Mouse (Mus musculus) brain, adult 2 months (tissue): ENCODE measurements at regions not wholly inside any gene's neighbourhood (a gene's known extent, or its start where the extent isn't known, plus 50 kb on each side); places are given as distances from the start of the nearest gene placed in this dataset.

Experiments
- DNase-seq: peaks from one replicate; pipeline ENCODE4 v3.0.0; 2011; ENCODE audit warnings: low read depth, low spot score

- peak; percentile 47 for DNase-seq
Observed at GRCm38 (mm10) chrX:90992008-90992407, 100.1 kb downstream of the Gm44 start.
